Mouse (Mus musculus): ENCODE data around the gene Fcor.

Fcor gene

DNA sequence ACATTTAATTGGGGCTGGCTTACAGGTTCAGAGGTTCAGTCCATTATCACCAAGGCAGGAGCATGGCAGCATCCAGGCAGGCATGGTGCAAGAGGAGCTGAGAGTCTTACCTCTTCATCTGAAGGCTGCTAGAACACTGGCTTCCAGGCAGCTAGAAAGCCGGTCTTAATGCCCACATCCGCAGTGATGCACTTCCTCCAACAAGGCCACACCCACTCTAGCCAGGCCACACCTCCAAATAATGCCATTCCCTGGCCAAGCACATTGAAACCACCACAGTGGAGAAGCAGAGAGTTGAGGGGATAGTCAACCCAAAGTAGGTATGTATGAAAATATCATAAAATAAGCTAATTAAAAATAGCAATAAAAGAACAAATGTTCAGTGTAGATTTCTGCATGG is 1.8 kb downstream of the Fcor start:
- no peak for DNase-seq

GRCm38 (mm10) chr8:3665507-3665906 is 6.7 kb downstream of the Fcor start, which contains the start of gene Mcemp1:
Mcemp1 (plus strand) TSS chr8:3665754.
- DNase-seq: no peak

- no peak for DNase-seq
Observed at GRCm38 (mm10) chr8:3664405-3664804, 7.8 kb downstream of the Fcor start.

DNA sequence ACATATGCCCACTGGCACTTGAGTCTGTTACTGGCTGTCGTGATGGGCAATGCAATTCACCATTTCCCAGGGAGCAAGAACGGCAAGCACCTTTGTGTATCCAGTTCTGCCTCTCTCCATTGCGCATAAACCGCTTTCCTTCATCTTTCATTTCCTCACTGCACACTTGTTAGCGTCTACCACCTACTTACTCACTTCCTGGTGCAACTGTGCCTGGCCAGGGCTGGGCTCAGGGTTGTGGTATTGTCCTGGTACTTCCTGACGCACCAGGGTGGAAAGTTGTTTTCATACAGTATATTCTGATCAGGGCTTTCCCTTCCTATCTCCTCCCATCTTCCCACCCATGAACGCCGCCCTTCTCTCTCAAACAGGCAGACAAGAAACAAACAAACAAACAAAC is 11.3 kb downstream of the Fcor start:
- no peak for DNase-seq

GRCm38 (mm10) chr8:3656725-3657381 is 15.3 kb downstream of the Fcor start:
- DNase-seq: peak; percentile 25

GRCm38 (mm10) chr8:3655526-3655925 is 16.6 kb downstream of the Fcor start, which contains the start of gene Retn:
Retn (plus strand) TSS chr8:3655770.
- no peak for DNase-seq

- DNase-seq: no peak
Observed at GRCm38 (mm10) chr8:3654726-3655508, 17.2 kb downstream of the Fcor start.

DNA sequence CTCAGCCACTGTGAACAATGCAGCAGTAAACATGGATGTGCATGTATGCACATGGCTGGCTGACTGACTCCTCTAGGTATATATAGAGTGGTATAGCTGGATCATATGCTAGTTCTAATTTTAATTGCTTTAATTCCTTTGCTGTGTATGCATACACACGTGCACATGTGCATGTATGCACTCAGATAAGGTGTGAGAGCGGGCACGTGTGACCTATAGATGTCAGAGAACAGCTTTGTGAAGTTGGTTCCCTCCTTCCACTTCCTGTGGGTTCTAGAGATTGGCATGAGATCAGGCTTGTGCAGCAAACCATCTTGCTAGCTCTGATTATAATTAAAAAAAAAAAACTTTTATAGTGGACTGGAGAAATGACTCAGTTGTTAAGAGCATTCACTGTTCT is 19.3 kb downstream of the Fcor start:
- DNase-seq: no peak

- no peak for DNase-seq
Observed at GRCm38 (mm10) chr8:3648990-3649389, 23.2 kb downstream of the Fcor start.

GRCm38 (mm10) chr8:3648268-3648667 is 23.9 kb downstream of the Fcor start:
- no peak for DNase-seq

GRCm38 (mm10) chr8:3647561-3647960 is 24.6 kb downstream of the Fcor start:
- no peak for DNase-seq

GRCm38 (mm10) chr8:3646824-3647531 is 25.2 kb downstream of the Fcor start:
- DNase-seq: no peak

- no peak for DNase-seq
Observed at GRCm38 (mm10) chr8:3645804-3646203, 26.4 kb downstream of the Fcor start.

DNA sequence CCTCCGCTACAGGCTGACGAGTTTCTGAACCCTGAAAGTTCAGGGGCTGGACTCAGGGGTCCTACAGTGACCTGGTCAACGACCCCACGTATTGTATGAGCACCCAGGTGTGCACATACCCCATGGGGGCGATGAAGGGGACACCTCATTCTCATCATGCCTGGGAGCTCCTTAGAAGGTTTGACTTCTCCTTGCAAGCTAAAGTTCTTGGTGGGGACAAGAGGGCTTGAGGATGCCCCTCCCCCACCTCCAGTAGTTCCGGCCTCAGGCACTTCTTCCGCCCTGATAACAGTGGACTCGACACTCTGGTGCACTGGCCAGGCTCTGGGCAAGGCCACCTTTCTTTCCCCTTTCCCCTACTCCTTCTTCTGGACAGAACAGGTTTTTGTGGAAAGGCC is 40.7 kb downstream of the Fcor start:
- no peak for DNase-seq

DNA sequence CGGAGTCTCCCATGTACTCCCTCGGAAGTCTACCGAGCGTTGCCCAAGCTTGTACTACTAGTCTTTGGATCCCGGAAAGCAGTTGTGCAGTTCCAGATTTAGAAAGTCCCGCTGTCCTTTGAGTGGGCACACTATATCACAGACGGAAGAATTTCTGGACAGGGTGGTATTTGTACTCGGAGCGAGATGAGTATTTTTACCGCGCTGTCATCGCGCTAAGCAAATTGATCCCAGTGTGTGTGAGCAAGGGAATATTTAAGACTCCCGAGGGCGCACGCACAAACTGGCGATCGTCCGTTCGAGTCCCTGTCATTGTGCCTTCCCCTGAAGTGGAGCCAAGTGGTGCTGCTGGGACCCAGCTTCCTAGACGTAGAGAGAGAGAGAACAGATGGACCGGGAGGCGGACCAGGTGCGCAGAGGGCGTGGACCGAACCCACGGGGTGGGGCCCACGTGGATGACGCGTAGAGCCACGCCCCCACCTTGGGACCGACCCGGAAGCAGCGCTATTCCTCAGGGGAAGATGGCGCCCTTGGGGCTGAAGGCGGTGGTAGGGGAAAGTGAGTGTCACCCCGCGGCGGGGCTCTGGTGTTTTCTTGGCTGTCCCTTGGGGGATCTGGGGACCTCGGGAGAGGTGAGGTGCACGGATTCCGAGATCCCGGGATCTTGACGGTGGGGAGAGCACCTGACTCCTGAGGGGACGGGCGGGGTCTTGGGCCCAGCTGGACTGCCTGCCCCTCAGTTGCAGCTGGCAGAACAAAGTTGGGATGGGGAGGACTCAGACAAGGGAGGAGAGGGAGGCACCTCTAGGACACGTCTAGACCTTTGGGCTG is 41.3 kb downstream of the Fcor start, which contains the start of gene Stxbp2:
TSS of gene Stxbp2 (plus strand) at position 309 of the 831 bp plus-strand sequence.
- DNase-seq: peak; percentile 73

DNA sequence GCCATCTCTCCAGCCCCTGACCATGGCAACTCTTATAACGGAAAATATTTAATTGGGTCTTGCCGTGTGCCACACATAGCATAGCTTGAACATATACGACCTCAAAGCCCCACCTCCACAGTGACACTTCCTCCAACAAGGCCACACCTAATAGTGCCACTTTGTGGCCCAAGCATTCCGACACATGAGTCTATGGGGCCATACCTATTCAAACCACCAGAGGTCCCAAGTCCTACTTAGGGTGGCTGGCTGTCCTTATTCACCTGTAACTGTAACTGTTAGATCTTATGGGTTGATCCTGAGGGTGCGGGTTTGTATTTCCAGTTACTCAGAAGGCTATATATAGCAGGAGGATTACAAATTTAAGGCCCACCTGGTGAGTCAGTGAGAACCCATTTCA is 44.1 kb downstream of the Fcor start:
- DNase-seq: no peak

DNA sequence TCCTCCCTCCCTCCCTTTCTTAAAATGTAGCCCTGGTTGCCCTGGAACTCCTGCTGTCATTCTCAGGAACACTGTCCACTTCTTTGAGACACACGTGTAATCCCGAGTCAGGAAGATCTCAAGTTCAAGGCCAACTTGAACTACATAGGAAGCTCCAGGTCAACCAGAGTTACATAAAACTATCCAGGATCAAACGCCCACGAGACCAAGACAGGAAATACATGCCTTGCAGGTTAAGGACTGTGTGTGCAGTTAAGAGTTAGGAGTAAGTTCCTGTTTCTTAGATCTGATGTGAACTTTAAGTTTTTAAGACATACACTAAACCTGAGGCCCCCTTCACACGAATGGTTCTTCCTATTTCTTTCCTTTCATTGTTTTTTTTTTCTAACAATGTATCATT is 45.2 kb downstream of the Fcor start:
- DNase-seq: no peak

- no peak for DNase-seq
Observed at GRCm38 (mm10) chr8:3625445-3625844, 46.7 kb downstream of the Fcor start, which contains the start of gene Pcp2. Pcp2 (minus strand) TSS chr8:3625545.

GRCm38 (mm10) chr8:3622119-3622518 is 50.0 kb downstream of the Fcor start:
- DNase-seq: no peak

DNA sequence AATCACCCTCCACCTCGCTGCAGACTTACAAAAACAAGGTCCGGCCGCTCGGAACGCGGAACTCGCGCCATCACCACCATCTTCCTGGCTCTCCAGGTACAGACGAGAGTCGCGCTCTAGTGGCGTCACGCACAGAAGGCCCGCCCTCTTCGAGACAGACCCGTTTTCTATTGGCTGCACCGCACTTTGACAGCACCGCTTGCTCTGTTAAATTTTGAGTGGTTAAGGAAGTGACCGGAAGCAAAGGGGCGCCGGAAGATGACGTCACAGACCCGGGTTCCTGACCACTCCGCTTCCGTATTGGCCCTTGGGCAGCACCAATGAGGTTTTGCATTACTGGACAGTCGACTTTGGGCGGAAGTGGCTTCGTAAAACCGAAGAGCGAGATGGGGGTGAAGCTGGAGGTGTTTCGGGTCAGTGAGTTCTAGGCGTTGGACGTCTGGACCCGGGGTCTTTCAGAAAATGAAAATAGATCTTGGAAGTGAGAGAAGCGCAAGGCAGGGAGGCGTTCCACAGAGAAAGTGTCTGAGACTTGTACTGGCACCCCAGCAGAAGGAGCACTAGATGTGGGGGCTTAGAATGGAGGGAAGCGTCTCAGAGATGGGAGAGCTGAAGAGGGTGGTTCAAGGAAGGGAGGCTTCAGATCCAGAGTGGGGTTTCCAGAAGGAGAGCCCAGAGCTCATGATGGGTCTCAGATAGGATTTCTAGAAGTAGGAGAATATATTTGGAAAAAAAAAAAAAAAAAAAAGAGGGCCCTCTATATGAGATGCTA is 50.8 kb downstream of the Fcor start, which contains the start of the genes Xab2 and Pet100:
TSS of gene Xab2 (minus strand) at position 118 of the 772 bp plus-strand sequence.
TSS of gene Pet100 (plus strand) at position 350 of the 772 bp plus-strand sequence.
- DNase-seq: peak; percentile 98
